Mouse (Mus musculus) adrenal gland, adult 8-10 months (tissue): Measurements from ENCODE around the gene Gbf1. TPM values are rescaled to one million over a fixed set of nuclear protein-coding genes. Genes with fewer than 3 reads are reported as not detected.
"Not testable (repeated sequence)": the region's sequence is repeated elsewhere in the genome, so short reads cannot be mapped to it uniquely, and the experiment has no call there.

ENCODE experiments used
- DNase-seq: peaks from one replicate; pipeline ENCODE4 v3.0.0; 2022
- total RNA-seq, 4 experiments: library from RNA; stranded (reverse); gene quantifications; 2 replicates each; pipeline ENCODE4 v1.2.4; 2022

The Gbf1 gene
- total RNA-seq, 4 experiments from 2014 or later: 81.0 to 101 (median 85.3) TPM

DNA sequence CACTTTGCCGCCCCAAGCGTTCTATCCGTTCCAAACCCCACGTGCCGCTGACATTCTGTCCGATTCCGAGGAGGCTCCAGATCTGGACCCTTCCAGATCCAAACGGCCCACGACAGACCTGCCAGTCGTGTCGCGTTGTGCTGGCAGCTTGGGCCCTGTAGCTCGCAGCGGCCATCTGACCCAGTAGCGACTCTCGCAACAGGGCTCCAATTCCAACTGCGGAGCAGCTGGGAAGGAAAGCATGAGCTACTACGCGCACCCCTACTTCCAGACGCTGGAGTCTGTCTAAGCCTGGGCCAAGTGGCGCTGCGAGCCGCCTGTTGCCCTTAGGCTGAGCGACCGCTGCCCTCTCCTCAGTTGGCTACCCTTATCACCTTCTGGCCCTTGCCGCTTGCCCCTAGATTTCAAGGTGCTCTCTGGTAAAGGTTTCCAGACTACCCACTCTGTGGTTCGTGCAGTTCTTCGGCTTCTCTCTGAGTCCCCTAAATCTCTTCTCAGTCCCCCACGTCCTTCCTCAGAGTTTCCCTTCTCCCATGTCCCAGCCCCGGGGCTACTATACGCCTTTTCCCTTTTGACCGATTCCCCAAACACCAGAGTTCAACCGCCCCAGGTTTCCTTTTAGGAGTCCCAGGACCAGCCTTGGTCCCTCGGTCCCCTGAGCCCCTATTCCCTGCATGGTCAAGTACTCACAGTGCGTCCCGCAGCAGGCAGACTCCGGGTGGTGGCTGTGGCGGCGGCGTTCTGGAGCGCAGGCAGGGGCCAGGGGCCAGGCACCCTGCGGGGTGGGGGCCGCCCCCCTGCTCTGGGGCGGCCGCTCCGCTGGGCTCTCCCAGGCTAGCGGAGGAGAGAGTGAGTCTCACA lies 4.6 kb upstream of the Gbf1 start, which contains the start of gene Pitx3:
Gene Pitx3, minus strand, starts transcription at position 816 of the 861 bp plus-strand sequence.
- DNase-seq: no peak

DNA sequence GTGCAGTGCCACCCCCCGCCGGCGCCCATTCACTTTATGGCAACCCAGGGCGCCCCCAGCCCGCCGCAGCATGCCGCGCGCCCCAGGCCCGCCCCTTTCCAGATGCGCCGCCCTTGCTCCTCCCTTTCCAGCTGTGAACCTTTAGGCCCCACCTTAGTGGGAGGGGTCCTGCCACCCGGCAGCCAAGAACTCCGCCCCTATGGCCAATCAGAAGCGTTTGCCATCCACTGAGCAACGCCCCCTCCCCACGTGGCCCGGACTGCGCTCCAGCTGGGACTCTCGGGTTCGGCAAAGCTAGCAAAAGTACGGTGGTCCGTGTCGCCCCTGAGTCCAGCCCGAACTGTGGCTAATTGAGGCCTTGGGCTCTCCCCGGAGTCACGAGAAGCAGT lies 3.9 kb upstream of the Gbf1 start:
- DNase-seq: peak; percentile 88

DNA sequence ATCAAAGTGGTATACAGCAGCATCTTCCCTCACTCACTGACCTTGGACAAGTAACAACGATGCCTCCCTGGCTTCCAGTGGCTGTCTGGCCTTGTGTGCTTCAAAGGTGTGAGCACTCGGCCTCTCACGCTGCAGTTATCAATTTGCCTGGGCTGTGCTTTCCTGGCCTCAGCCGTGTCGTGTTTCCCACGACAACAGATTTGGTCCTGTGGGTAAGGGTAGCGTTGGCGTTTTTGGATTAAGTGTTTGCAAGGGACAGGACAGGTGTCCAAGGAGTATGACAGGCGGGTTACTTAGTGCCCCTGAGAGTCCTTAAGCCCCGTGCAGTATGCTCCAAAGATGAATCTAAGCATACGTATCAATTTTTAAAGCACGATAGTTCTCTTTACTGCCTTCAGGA lies 3.2 kb upstream of the Gbf1 start:
- DNase-seq: no peak

DNA sequence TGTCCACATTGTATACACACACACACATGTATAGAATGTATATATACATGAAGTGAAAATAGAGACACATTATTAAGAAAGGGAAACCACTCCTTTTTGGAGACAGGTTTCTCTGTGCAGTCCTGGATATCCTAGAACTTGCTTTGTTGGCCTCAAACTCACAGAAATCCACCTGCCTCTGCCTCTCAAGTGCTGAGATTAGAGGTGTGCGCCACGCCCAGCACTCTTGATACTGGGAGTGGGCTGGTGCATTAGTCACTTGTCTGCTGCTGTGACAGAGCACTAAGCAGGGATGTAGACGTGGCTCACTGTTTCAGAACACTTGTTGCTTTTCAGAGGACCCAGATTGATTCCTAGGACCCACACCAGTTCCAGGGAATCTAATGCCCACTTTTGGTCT lies 13.6 kb downstream of the Gbf1 start:
- no peak for DNase-seq

DNA sequence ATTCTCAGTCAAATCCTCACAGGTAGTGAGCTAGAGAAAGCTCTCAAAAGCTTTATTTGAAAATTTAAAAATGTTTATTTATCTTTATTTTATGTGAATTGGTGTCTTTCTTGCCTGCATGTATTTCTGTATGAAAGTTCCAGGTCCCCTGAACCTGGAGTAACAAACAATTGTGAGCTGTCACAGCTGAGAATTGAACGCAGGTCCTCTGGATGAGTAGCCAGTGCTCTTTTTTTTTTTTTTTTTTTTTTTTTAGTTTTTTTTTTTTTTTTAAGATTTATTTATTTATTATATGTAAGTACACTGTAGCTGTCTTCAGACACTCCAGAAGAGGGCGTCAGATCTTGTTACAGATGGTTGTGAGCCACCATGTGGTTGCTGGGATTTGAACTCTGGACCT lies 14.9 kb downstream of the Gbf1 start:
- not testable (repeated sequence) for DNase-seq

DNA sequence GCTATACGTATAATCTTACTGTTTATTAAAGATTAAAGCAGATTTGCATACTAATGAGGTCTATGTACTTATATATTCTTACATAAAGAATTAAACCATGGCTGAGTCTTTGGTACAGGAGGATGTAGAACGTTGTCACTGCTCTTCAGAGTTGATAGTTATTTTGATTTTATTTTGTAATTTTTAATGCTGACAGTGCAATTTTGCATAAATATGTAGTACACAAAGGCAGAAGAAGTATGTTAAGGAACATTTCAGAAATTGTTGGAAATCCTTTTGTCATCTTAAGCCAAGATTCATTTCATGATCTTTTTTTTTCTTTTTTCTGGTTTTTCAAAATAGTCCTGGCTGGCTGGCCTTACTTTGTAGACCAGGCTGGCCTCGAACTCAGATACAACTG lies 17.1 kb downstream of the Gbf1 start:
- DNase-seq: no peak

DNA sequence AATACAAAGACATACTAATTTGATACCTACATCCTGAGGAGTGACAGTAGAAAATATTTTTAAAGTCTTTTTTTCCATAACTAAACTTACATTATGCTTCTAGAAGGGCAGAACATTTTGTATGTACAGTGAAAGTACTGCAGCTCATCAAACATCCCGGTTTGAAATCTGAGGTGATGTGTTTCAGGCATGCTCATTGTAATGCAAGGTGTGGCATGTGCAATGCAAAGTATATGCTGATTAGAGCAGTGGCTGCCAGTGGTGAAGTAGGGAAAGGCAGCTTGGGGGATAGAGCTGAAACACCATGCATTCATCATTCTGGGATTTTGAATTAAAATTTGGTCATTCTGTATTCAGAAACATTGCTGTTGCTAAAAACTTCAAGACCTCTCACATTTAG lies 17.6 kb downstream of the Gbf1 start:
- no peak for DNase-seq

DNA sequence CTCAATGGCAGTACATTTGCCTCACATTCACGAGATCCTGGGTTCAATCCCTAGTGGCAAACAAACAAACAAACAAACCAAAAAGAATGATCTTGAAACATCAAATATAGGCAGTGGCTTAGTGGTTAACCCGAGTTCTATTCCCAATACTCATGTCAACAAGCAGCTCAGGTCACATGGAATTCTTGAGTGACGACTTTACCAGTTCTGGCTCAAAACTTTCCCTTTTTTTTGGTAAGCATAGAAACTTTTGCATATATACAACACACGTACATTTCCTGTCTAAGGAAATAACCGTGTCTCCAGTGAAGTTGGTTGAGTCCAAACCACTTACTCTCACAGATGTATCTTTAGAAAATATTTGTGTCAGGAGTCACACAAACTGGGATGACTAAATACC lies 20.2 kb downstream of the Gbf1 start:
- DNase-seq: no peak

DNA sequence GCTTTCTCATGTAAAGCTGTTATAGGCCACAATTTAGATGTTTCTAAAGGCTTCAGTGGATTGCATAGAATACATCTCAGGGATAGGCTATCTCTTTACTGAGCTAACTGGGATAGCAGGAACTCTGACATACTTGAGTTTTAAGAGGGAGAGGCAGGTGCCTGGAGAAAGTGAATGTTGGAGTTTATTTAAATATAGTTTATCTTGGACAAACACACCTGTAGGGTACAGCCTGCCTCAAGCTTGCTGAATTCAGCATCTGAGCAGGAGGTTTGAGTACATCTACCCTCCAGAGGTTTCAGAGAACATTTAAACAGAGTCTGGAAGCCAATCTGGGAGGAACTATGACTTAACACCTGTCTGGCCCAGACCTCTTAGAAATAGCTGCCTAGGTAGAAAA lies 22.9 kb downstream of the Gbf1 start:
- no peak for DNase-seq

DNA sequence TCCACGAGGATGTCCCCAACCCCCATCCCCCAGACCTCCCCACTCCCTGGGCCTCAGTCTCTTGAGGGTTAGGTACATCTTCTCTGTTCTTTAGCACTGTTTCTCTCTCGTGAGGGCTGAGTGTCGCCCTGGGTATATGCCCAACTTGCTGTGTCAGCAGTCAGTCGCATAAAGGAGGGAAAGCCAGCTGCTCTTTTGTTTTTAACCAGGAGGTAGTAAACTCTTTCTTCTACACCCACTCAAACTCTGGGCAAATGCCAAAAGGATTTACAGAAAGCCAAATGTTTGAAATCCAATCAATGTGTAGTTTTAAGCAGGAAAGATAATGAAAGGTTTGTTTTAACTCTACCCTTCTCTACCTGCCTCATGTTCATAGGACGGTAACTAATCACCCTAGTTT lies 24.7 kb downstream of the Gbf1 start:
- DNase-seq: no peak

DNA sequence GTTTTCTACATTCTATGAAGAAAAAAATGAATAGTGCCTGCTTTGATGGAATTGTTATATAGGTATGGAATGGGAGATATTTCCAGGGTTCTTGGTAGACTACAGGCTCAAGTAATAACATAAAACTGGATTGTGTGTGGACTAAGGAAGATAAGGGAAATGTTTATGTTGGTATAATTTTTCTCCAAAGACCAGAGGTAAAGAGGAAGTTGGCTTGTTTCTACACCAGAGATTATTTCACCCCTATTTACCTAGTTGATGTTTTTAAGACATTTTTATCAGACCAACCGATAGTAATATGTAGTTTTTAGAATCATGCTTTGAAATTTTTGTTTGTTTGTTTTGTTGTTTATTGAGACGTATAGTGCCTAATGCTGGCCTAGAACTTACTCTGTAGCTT lies 28.0 kb downstream of the Gbf1 start:
- DNase-seq: no peak

DNA sequence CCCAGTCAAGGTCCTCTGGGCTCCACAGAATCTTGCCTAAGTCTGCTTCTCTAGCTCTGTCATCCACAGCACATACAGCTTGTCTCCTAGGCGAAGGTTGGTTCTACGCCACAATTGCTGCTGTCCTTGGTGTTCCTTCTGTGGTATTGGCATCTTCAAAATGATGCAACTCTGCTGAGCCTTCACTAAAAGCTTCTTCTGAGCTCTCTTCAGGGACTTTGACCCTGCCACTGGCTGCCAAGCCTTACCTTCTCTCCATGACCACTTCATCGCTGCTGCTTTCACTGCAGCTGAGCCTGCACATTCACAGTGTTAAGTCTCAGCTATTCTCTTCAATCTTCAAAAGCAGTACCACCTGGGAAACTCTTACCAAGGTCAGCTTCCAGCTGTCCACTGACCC lies 29.9 kb downstream of the Gbf1 start:
- no peak for DNase-seq

DNA sequence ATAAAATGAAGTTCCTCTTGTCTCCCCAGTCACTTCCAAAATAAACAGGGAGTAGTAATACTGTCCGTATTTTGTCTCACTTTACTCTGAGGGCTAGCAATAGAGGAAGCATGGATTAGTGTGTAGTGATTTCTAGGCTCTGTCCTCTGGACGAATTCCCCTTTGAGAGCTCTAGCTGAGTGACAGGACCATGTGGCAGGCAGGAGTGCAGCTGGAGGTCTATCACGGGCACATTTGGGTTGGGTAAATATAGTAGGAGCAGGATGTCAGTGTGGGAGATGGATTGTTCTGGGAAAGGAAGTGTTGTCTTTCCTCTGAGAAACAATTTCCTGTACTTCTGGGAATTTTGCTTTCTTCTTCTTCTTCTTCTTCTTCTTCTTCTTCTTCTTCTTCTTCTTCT lies 34.3 kb downstream of the Gbf1 start:
- DNase-seq: no peak

DNA sequence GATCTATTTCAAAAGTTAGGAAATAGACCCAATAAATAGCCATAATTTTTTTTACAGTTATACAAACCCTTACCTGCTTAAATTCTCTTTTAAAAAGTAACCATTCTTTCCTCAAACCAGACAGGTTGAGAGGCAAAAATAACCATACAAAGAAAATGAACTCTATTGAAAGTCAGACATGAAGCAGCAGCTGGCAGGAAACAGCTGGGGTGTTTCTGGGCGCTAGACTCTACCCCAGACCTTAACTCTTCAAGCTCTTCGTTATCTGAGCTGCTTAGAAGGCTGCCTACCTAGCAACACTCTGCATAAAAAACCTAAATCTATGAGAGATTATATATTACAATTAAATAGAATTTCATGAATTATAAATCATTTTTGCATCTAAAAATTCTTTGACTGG lies 34.9 kb downstream of the Gbf1 start:
- DNase-seq: no peak

DNA sequence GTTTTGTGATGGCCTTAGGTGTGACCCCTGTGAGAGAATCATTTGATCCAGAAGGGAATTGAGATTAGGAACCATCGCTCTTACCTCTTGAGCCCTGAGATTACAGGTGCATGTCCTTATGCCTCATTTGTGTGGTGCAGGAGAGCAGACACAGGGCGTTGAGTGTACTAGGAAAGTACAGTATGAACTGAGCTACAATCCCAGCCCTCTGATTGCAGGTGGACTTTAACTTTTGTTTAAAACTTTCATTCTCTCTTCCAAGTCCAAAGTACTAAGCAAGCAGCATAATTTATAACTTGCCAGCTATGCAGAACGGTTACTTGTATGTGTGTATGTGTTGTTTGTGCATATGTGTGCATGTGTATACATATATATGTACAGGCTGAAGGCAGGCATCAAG lies 46.0 kb downstream of the Gbf1 start:
- DNase-seq: no peak

DNA sequence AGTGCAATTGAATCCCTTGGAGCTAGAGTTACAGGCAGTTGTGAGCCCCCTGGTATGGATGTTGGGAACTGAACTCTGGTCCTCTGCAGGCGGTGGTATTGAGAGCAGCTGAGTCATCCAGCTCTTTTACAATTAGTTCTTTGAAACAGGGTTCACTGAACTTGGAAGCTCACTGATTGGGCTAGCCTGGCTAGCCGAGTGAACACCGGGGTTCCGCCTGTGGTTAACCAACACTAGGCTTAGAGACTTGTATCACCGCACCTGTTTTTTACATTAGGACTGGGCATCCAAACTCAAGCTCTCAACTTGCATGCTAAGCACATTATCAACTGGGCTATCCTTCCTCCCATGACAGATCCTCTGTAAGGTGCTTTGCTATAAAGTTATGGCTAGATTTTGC lies 46.6 kb downstream of the Gbf1 start:
- no peak for DNase-seq

DNA sequence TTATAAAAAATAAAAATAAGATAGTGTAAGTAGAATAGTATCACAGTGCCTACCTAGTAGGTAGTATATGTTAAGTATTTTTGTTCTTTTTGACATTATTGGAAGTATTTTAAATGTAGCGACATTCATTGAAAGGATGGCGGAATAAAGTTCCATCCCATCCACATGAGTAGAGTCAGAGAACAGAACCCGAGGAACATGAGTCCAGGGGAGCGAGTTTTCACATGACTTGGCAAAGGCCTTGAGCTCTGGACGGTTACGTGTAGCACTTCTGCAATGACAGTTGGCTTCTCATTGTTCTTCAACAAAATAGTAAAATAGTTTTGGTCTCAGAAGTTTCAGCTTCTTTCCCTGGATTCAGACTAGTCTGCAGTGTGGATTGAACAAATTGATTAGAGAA lies 51.9 kb downstream of the Gbf1 start:
- no peak for DNase-seq

DNA sequence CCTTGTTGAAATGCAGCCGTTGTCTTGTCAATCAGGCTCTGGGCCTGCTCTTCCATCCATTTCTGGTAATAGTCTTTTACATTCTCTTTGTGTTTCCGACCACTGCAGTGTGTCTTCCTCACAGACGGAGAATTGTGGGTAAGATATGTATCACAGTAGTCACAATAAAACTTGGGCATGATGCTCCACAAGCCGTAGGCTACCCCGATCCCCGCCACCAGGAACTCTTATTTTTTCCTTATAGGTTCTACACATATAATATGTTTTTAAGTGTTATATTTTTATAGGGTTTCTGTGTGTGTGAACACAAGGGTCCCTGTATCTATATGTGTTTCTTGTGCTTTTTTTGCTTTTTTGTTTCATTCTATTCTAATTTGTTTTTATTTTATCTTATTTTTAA lies 53.4 kb downstream of the Gbf1 start:
- no peak for DNase-seq

DNA sequence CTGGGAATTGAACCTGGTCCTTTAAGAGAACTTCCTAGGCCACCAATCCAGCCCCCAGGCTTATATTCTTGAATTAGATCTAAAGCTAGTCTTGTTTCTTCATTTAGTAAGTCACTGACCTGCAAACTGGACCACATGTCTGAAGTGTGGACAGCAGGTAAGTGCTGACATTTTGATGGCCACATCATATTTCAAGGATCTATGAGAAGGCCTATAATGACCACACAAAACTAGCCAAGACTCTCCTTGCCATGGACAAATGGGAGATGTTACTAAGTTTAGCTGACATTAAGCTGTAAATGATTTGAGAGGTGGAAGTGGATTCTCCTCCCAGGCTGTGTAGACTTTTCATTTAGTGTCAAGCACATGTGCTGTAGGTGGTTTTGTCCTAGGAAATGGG lies 58.6 kb downstream of the Gbf1 start:
- no peak for DNase-seq

DNA sequence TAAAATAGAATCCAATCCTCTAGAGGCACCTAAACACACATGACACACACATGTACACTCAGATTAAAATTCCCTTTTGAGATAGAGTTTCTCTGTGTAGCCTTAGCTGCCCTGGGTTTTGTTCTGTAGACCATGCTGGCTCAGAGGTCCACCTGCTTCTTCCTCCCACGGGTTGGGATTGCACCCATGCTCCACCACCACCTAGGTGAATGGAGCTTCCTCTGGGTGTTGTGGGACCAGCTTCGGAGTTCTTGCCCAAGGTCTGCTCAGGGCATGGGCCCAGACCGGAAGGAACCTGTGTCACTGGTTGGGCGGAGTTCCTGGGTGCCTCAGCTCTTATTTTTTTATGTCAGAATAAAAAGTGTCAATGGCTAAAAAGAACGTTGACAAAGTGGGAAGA lies 62.2 kb downstream of the Gbf1 start:
- no peak for DNase-seq

DNA sequence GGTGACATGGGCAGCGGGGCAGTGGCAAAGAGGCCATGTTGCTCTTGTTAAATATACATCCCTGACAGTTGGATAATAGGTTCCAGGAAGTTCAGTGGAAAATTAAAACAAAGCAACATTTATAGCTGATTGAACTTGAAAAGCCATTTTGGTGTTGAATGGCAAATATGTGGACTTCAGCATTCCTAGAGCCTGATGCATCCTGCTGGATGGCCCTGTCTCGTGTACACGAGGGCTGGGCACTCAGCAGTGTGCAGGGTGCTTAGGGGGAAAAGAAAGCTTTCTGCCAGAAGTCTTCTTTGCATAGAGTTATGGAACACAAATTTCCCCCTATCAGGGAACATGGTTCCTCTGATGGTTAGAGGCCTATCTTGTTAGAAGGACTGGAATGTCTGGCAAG lies 63.1 kb downstream of the Gbf1 start:
- no peak for DNase-seq

DNA sequence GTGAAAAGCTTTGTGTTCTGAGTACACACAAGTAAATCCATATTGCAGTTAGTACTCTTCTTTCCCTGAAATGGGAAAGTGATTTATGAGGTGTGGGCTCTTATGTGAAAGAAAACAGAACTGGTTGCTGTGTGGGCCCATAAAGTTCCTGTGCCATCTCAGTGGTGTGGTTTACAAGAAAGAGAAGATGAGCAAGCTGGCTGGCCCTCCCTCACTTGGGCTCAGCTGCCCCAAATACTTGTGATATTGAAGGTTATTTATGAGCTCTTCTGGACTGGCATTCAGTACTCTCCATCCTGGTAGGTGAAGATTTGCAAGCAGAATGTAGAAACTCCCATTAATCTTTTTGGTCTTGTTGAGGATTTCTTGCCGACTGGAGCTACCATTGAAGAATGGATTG lies 64.4 kb downstream of the Gbf1 start:
- DNase-seq: no peak

DNA sequence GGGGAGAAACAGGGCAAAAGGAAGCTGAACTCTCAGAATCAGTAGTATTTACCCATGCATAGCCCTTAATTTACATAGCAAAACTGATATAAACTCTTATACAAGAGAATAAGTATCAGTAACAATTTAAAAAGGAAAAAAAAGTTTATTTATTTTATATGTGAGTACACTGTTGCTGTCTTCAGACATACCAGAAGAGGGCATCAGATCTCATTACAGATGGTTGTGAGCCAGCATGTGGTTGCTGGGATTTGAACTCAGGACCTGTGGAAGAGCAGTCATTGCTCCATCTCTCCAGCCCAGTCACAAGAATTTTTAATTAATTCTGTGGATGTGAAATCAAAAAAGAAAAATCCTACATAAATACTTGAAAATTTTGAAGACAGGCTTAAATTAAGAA lies 65.0 kb downstream of the Gbf1 start:
- not testable (repeated sequence) for DNase-seq

DNA sequence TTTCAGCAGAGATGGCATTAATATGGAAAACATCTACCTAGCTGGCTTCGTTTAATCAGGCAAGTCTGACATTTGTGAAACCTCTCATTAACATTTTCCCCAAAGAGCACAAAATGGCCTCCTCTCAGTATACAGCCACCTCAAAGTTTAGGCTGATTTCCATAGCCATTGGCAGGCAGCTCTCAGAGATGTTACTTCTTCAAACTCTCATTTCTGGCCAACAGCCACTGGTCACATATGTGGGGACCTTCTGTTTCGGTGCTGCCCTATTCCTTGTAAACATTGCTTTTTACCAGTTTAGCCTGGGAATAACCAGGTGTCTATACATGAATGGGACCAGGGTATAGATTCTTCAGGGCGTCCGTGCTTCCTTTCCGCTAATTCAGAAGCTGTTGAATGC lies 67.8 kb downstream of the Gbf1 start:
- DNase-seq: no peak

DNA sequence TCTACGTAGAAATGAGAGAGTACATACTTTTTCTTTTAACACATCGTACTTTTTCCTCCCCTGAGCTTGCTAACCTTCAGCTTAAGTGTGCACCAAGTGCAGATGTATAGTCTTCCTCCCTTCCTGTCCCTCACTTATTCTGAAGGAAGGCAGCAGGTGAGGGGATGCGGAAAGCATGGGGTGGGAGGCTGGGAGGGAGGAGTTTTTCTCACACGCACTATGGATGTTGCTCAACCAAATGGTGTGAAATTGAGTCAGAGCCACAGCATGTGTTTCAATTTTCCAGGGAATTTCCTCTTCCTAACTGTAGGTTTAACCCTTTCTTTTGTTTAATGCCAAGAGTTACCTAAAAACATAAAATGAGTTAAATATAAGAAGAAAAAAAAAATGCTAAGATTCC lies 70.8 kb downstream of the Gbf1 start:
- no peak for DNase-seq
